Mouse (Mus musculus) forebrain, embryonic 14.5 days (tissue): ENCODE results near the gene Oasl1. TPM values are rescaled to one million over a fixed set of nuclear protein-coding genes. Genes with fewer than 3 reads are reported as not detected.

ENCODE experiments used
- ATAC-seq: fragments of 200-750 bp; cut with Nextera tagmentation; 2 replicates; pipeline ENCODE4 v1.8.0; 2017; ENCODE audit warnings: mild to moderate bottlenecking, moderate library complexity
- DNase-seq: peaks from one replicate; pipeline ENCODE4 v3.0.0-alpha.2; 2015; ENCODE audit warnings: low spot score
- H3K27ac ChIP-seq: fragments of 300-500 bp; sonication (generic); 2 replicates; pipeline ENCODE4 v1.5.1; 2014; ENCODE audit warnings: low read depth, mild to moderate bottlenecking, control low read depth, low read length, moderate library complexity
- H3K27me3 ChIP-seq: fragments of 300-500 bp; sonication (generic); replicated peaks from 2 replicates; pipeline ENCODE4 v1.6.1; 2014; ENCODE audit warnings: low read length, control low read depth, mixed read lengths; ENCODE audit not compliant: control insufficient read depth, insufficient read depth
- H3K36me3 ChIP-seq: fragments of 300-500 bp; sonication (generic); 2 replicates; pipeline ENCODE4 v1.6.1; 2014; ENCODE audit warnings: low read length, control low read depth; ENCODE audit not compliant: control insufficient read depth, insufficient read depth
- H3K4me1 ChIP-seq: fragments of 300-500 bp; sonication (generic); 2 replicates; pipeline ENCODE4 v1.6.1; 2014; ENCODE audit warnings: antibody characterized with exemption, low read length, control low read depth; ENCODE audit not compliant: control insufficient read depth, insufficient read depth
- H3K4me2 ChIP-seq: fragments of 300-500 bp; sonication (generic); 2 replicates; pipeline ENCODE4 v1.6.1; 2014; ENCODE audit warnings: mild to moderate bottlenecking, control low read depth, low read length
- H3K4me3 ChIP-seq: fragments of 300-500 bp; sonication (generic); 2 replicates; pipeline ENCODE4 v1.5.1; 2014; ENCODE audit warnings: low read depth, low read length, control low read depth
- H3K9ac ChIP-seq: fragments of 300-500 bp; sonication (generic); 2 replicates; pipeline ENCODE4 v1.6.1; 2014; ENCODE audit warnings: mild to moderate bottlenecking, low read length, control low read depth, moderate library complexity
- H3K9me3 ChIP-seq: fragments of 300-500 bp; sonication (generic); replicated peaks from 2 replicates; pipeline ENCODE4 v1.6.1; 2016; ENCODE audit warnings: low read length, control low read depth, mixed read lengths; ENCODE audit not compliant: control insufficient read depth
- WGBS: fragments of 180-500 bp; shearing (Covaris S2); extraction: QIAGEN DNeasy Blood & Tissue Kit; methylation state at CpG from one replicate; pipeline ENCODE4 v1.1.7; 2014; 5-methylcytosine and 5-hydroxymethylcytosine counted together
- polyA plus RNA-seq: library from polyadenylated mRNA; unstranded; fragments of >200 nt; fragmentation: Nextera tagmentation; extraction: Ambion mirVana; gene quantifications from 2 replicates; pipeline ENCODE4 v1.2.1, GENCODE M21; 2014

Oasl1 gene
- polyA plus RNA-seq, 1 experiment from 2014 or later, result 0.10 TPM

- Histone ChIP-seq H3K9me3 (no peaks in the 10 kb centered on the region), H3K4me2 (no peak overlapping the region), H3K4me3 (no peak overlapping the region), H3K27me3 (no peaks in the 10 kb centered on the region), H3K9ac (no peak overlapping the region), H3K4me1 (no peaks in the 10 kb centered on the region), H3K27ac (no peak overlapping the region), H3K36me3 (peaks cover 19% of the 10 kb centered on the region)
- ATAC-seq (no peak), DNase-seq (no peak)
- WGBS, result 87% methylated on average over 14 of the region's 14 CpGs
Observed at GRCm38 (mm10) chr5:114953326-114953725, 30.3 kb downstream of the Oasl1 start.

GRCm38 (mm10) chr5:114958069-114958468 is 35.0 kb downstream of the Oasl1 start:
- Histone ChIP-seq H3K36me3 (no peaks in the 10 kb centered on the region), H3K9me3 (no peaks in the 10 kb centered on the region), H3K27ac (no peak overlapping the region), H3K4me3 (no peak overlapping the region), H3K27me3 (no peaks in the 10 kb centered on the region), H3K9ac (no peak overlapping the region), H3K4me1 (no peaks in the 10 kb centered on the region), H3K4me2 (no peak overlapping the region)
- DNase-seq (no peak), ATAC-seq (no peak)
- 83% methylated on average over 5 of the region's 5 CpGs for WGBS

- Histone ChIP-seq H3K27ac (no peak overlapping the region), H3K36me3 (no peaks in the 10 kb centered on the region), H3K4me3 (no peak overlapping the region), H3K4me2 (no peak overlapping the region), H3K9me3 (no peaks in the 10 kb centered on the region), H3K9ac (no peak overlapping the region), H3K4me1 (no peaks in the 10 kb centered on the region), H3K27me3 (no peaks in the 10 kb centered on the region)
- no peak for ATAC-seq
- DNase-seq, result no peak
- 73% methylated on average over 4 of the region's 4 CpGs for WGBS
Observed at GRCm38 (mm10) chr5:114961590-114962360, 38.7 kb downstream of the Oasl1 start.

GRCm38 (mm10) chr5:114964315-114964966 is 41.4 kb downstream of the Oasl1 start:
- 83% methylated on average over 7 of the region's 7 CpGs for WGBS
- no peaks in the 10 kb centered on the region for H3K4me1 ChIP-seq
- no peak overlapping the region for H3K4me2 ChIP-seq
- H3K9ac ChIP-seq, result no peak overlapping the region
- no peaks in the 10 kb centered on the region for H3K36me3 ChIP-seq
- no peak for ATAC-seq
- H3K4me3 ChIP-seq, result no peak overlapping the region
- no peak overlapping the region for H3K27ac ChIP-seq
- no peaks in the 10 kb centered on the region for H3K9me3 ChIP-seq
- no peaks in the 10 kb centered on the region for H3K27me3 ChIP-seq
- DNase-seq, result no peak

- Histone ChIP-seq H3K27me3 (no peaks in the 10 kb centered on the region), H3K4me1 (no peaks in the 10 kb centered on the region; the same call in 1 of the 2 replicates), H3K4me2 (no peak overlapping the region), H3K4me3 (no peak overlapping the region), H3K36me3 (no peaks in the 10 kb centered on the region), H3K27ac (no peak overlapping the region), H3K9ac (no peak overlapping the region), H3K9me3 (no peaks in the 10 kb centered on the region)
- ATAC-seq, result no peak
- 73% methylated on average over 17 of the region's 17 CpGs for WGBS
- DNase-seq, result no peak
Observed at GRCm38 (mm10) chr5:114964967-114965898, 42.2 kb downstream of the Oasl1 start.

- Histone ChIP-seq H3K4me1 (no peaks in the 10 kb centered on the region; the same call in 1 of the 2 replicates), H3K9ac (no peak overlapping the region), H3K9me3 (no peaks in the 10 kb centered on the region), H3K36me3 (no peaks in the 10 kb centered on the region), H3K27ac (no peak overlapping the region), H3K4me3 (no peak overlapping the region), H3K4me2 (no peak overlapping the region), H3K27me3 (no peaks in the 10 kb centered on the region)
- DNase-seq, result no peak
- no peak for ATAC-seq
- WGBS, result 35% methylated on average over 14 of the region's 14 CpGs
Observed at GRCm38 (mm10) chr5:114967523-114968268, 44.7 kb downstream of the Oasl1 start.

GRCm38 (mm10) chr5:114968651-114969050 is 45.6 kb downstream of the Oasl1 start:
- Histone ChIP-seq H3K9me3 (no peaks in the 10 kb centered on the region), H3K4me1 (no peaks in the 10 kb centered on the region; the same call in 1 of the 2 replicates), H3K4me2 (no peak overlapping the region), H3K27me3 (no peaks in the 10 kb centered on the region), H3K36me3 (no peaks in the 10 kb centered on the region), H3K9ac (no peak overlapping the region), H3K27ac (no peak overlapping the region), H3K4me3 (no peak overlapping the region)
- ATAC-seq (no peak), DNase-seq (no peak)
- WGBS, result 10% methylated on average over 7 of the region's 7 CpGs

- no peak overlapping the region for H3K4me3 ChIP-seq
- H3K4me2 ChIP-seq, result no peak overlapping the region
- H3K9me3 ChIP-seq, result no peaks in the 10 kb centered on the region
- no peaks in the 10 kb centered on the region for H3K27me3 ChIP-seq
- H3K27ac ChIP-seq, result no peak overlapping the region
- no peak for DNase-seq
- 23% methylated on average over 4 of the region's 4 CpGs for WGBS
- no peak for ATAC-seq
- no peaks in the 10 kb centered on the region for H3K36me3 ChIP-seq
- H3K4me1 ChIP-seq, result no peaks in the 10 kb centered on the region; the same call in 1 of the 2 replicates
- no peak overlapping the region for H3K9ac ChIP-seq
Observed at GRCm38 (mm10) chr5:114969064-114969463, 46.0 kb downstream of the Oasl1 start.
